Comparison of ENCODE assay signal across 9 mouse cellular contexts in genomic region chr6:113860735-113861374, GRCm38 (mm10).
DNase-seq lines count a peak whose midpoint lies in the region; ATAC-seq lines count a peak whose summit lies in the region.
"Had no signal": no experiment of that assay in that cellular context is flagged by ENCODE, and none has a peak within 500 bp of the region (broad histone marks: within the 10 kb centered on the region; RNA-seq: fewer than 3 reads in every experiment).

No protein-coding gene starts in this region.

- H3K4me2 ChIP-seq in intestine, embryonic 14.5 days (ENCODE audit: low read length) = no peak overlapping the region
- H3K4me2 ChIP-seq in intestine, embryonic 16.5 days (ENCODE audit: low read depth, low read length) = no peak overlapping the region
- no peak overlapping the region for H3K4me2 ChIP-seq in hindbrain, embryonic 13.5 days
- H3K4me2 ChIP-seq: embryonic facial prominence, embryonic 15.5 days had no signal

- no peak overlapping the region for H3K27ac ChIP-seq in intestine, embryonic 14.5 days (ENCODE audit: low read depth)
- H3K27ac ChIP-seq in intestine, embryonic 16.5 days (ENCODE audit: low read length) = no peak overlapping the region
- peak overlapping the region; percentile 76 for H3K27ac ChIP-seq in hindbrain, embryonic 13.5 days
- H3K27ac ChIP-seq: embryonic facial prominence, embryonic 15.5 days had no signal

- no peak for DNase-seq in intestine, embryonic 14.5 days (ENCODE audit: low spot score)
- DNase-seq in cerebellum, adult 11-12 months = peak; percentile 99
- peak; percentile 28 for DNase-seq in retina, adult 2 months (ENCODE audit: low read depth, low spot score)
- no peak for DNase-seq in spleen, postnatal 36 days (ENCODE audit: low spot score in 2 of 2)

- no peak overlapping the region for H3K9ac ChIP-seq in intestine, embryonic 14.5 days (ENCODE audit: low read length)
- no peak overlapping the region for H3K9ac ChIP-seq in intestine, embryonic 16.5 days (ENCODE audit: low read depth, low read length)
- peak overlapping the region; percentile 39; the same call in 1 of the 2 replicates for H3K9ac ChIP-seq in hindbrain, embryonic 13.5 days
- H3K9ac ChIP-seq: embryonic facial prominence, embryonic 15.5 days had no signal

- H3K36me3 ChIP-seq in intestine, embryonic 14.5 days (ENCODE audit: control insufficient read depth, insufficient read depth, low read length) = no peaks in the 10 kb centered on the region
- no peaks in the 10 kb centered on the region for H3K36me3 ChIP-seq in intestine, embryonic 16.5 days (ENCODE audit: control insufficient read depth, insufficient read depth, low read length)
- no peaks in the 10 kb centered on the region for H3K36me3 ChIP-seq in hindbrain, embryonic 13.5 days
- H3K36me3 ChIP-seq: embryonic facial prominence, embryonic 15.5 days had no signal

- ATAC-seq in intestine, embryonic 14.5 days (replicated peaks; ENCODE audit: low FRiP score, low TSS enrichment, low read depth) = 0 out of 2 replicates have a peak, but pooled peaks have one; percentile 19
- no peak for ATAC-seq in intestine, embryonic 16.5 days
- peak; percentile 58 for ATAC-seq in hindbrain, embryonic 13.5 days (ENCODE audit: low FRiP score)
- no peak for ATAC-seq in megakaryocyte progenitor cell, adult 5-6 weeks (replicated peaks; ENCODE audit: poor library complexity)
- ATAC-seq in CD4-positive, CD25-positive, alpha-beta regulatory T cell, adult 4 months = no peak

- no peaks in the 10 kb centered on the region for H3K27me3 ChIP-seq in intestine, embryonic 14.5 days (replicated peaks; ENCODE audit: control insufficient read depth, insufficient read depth, low read length)
- H3K27me3 ChIP-seq in intestine, embryonic 16.5 days (replicated peaks; ENCODE audit: control insufficient read depth, insufficient read depth, low read length) = no peaks in the 10 kb centered on the region
- no peaks in the 10 kb centered on the region for H3K27me3 ChIP-seq in hindbrain, embryonic 13.5 days
- H3K27me3 ChIP-seq: embryonic facial prominence, embryonic 15.5 days had no signal

- H3K9me3 ChIP-seq in intestine, embryonic 14.5 days (ENCODE audit: control insufficient read depth, low read length) = no peaks in the 10 kb centered on the region
- H3K9me3 ChIP-seq in intestine, embryonic 16.5 days (ENCODE audit: control insufficient read depth, low read length) = no peaks in the 10 kb centered on the region
- no peaks in the 10 kb centered on the region for H3K9me3 ChIP-seq in hindbrain, embryonic 13.5 days
- H3K9me3 ChIP-seq: embryonic facial prominence, embryonic 15.5 days had no signal

- WGBS in intestine, embryonic 14.5 days = 62% methylated on average over 15 of the region's 15 CpGs
- 56% methylated on average over 15 of the region's 15 CpGs for WGBS in intestine, embryonic 16.5 days
- 39% methylated on average over 15 of the region's 15 CpGs for WGBS in hindbrain, embryonic 13.5 days

- H3K4me3 ChIP-seq in intestine, embryonic 14.5 days (ENCODE audit: low read depth, low read length) = no peak overlapping the region
- H3K4me3 ChIP-seq in intestine, embryonic 16.5 days (ENCODE audit: low read length) = no peak overlapping the region
- H3K4me3 ChIP-seq in hindbrain, embryonic 13.5 days = no peak overlapping the region
- H3K4me3 ChIP-seq: embryonic facial prominence, embryonic 15.5 days had no signal

- no peaks in the 10 kb centered on the region for H3K4me1 ChIP-seq in intestine, embryonic 14.5 days (replicated peaks; ENCODE audit: control insufficient read depth, insufficient read depth, low read length)
- no peaks in the 10 kb centered on the region for H3K4me1 ChIP-seq in intestine, embryonic 16.5 days (ENCODE audit: control insufficient read depth, insufficient read depth, low read length)
- H3K4me1 ChIP-seq in hindbrain, embryonic 13.5 days (replicated peaks) = peaks cover 58% of the 10 kb centered on the region
- H3K4me1 ChIP-seq: embryonic facial prominence, embryonic 15.5 days had no signal

Comparison
In these comparisons a context has a peak if more than half of its experiments do, and no peak if none do; other contexts are left out.
1. ATAC-seq: peak in intestine, embryonic 14.5 days (single experiment) and hindbrain, embryonic 13.5 days (single experiment); none in intestine, embryonic 16.5 days (single experiment), megakaryocyte progenitor cell, adult 5-6 weeks (single experiment) and CD4-positive, CD25-positive, alpha-beta regulatory T cell, adult 4 months (single experiment).
2. DNase-seq: peak in cerebellum, adult 11-12 months (single experiment) and retina, adult 2 months (single experiment); none in intestine, embryonic 14.5 days (single experiment) and spleen, postnatal 36 days (0 of 2).